Mouse (Mus musculus): Measurements from ENCODE around the gene Klhl26.

Klhl26 gene

DNA sequence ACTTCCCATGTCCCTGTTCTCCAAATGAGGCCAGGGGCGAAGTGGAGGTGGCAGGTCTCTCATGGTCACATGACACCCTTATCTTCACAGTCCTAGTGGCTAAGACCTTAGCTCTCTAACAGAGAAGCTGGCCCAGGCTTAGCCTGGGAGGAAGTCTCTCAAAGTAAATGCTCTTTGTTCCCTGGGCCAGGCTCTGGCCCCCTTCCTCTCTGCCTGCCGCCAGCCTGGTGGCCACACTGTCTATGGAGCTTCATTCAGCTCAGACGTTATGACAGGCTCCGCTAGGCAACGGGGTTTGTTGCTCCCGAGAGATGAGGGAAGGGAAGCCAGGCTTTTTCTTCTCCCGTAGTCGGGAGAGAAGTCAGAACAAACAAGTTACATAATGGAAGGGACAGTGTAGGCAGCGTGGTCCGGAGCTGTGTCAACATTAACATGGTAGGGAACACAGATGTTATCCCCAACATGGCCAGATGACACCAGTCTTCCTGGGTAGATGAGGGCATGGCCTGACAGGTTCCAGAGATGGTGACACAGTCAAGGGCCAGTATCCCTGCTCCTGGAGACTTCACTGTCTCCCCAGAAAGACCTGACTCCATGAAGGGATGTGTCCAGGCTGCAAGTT, 7.4 kb downstream of the Klhl26 start:
- no peak for DNase-seq

DNA sequence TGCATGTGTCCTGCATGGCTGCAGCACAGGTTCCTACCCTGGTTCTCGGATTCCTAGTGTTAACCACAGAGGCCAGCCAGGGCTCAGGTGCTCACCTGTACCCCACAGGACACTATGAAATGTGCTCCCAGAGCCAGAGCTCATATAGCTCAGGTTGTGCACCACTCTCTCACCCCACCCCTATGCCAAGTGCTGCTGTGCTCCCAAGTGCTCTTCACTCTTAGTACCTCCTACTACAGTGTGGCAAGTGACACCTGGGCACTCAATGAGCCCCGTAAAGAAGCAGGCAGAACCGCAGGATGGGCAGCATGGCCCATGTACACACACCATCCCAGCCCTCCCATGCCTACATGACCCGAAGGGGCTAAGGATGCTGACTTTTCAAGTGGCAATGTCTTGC, 8.0 kb downstream of the Klhl26 start:
- no peak for DNase-seq

DNA sequence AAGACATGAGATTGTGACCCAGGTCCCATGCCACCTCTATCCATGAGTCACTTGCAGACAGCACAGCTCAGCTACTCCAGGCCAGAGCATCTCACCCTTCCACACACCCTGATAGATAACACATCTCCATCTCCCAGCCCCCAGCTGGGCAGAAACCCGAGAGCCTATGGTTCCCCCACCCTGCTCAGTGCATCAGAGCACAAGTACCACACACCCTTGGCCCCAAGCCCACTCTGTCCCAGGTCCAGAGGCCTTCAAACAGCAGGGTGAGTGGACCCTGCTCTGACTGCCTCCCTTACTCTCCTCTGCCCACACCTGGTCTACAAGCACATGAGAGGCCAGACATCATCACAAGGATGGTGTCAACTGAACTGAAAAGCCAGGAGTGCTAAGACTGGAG, 8.9 kb downstream of the Klhl26 start:
- DNase-seq, result no peak

DNA sequence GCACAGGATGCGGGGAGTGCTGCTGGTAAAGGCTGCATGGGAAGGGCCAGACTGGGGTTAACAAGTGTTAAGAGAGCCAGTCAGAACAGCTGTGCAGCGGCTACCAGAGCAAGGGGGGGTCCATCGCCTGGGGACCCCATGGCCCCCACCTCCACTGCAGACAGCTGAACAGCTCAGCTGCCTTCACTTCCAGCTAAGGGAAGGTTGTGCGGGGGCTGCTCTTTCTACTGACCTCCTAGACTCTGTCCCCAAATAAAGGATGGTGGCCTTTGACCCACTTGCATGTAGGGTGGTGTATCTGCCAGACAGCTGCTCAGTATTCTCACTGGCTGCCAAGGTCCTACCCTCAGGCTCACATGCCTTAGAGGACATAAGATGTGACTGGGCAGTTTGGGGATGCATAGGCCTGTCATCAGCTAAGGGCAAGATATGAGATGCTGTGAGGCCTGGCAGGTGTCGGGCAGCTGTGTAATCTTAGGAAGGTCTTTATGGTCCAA, 9.5 kb downstream of the Klhl26 start:
- DNase-seq, result no peak

DNA sequence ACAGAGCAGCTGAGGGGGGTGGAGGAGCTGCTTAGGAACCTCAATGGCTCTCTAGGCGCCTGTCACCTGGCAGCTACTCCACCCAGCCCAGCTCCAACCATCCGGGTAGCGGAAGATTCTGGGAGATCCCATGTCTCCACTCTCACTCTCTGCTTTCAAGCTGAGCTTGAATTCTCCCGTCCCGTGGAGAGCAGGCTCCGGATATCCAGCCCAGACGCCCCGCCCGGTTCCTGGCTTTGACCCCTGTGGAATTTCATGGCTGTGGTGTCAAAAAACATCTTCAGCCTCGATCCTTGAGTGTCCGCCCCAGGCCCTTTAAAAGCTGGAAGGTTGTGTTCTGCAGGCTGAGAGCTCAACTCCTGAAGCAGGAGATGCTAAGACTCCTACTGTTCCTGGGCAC, 10.0 kb downstream of the Klhl26 start:
- DNase-seq, result no peak

DNA sequence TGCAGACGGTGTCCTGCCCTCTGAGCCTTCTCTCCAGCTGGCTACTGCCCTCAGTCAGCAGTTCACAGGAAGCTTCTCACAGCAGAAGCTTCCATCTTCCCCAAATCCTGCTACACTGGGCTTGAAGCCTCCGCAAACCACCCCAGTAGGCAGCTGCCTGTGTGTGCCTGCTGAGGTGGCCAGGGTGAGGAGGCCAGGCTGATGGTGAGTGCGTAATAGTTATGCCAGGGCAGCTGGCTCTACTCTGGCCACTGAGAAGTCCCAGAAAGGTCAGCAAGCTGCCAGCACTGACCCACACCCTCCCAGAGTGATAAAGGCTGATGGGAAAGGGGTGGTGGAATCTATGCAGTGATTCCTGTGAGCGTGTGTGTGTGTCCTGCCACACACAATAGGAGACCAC, 10.5 kb downstream of the Klhl26 start:
- DNase-seq, result no peak

DNA sequence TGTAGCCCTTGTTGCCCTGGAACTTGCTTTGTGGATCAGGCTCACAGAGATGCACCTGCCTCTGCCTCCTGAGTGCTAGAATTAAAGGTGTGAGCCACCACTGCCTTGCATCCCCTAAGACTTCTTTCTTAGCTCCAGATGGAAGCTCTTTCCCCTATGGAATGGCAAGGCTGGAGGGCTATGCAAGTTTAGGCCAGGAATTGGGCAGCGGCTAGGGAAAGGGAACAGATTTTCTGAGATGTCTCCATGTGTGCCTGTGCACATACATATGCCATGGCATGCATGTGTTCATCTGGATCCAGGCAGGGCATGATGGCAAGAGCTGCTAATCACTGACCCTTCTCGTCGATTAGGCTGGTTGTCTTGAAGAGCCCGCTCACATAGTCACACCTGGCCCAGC, 11.1 kb downstream of the Klhl26 start:
- DNase-seq, result no peak

DNA sequence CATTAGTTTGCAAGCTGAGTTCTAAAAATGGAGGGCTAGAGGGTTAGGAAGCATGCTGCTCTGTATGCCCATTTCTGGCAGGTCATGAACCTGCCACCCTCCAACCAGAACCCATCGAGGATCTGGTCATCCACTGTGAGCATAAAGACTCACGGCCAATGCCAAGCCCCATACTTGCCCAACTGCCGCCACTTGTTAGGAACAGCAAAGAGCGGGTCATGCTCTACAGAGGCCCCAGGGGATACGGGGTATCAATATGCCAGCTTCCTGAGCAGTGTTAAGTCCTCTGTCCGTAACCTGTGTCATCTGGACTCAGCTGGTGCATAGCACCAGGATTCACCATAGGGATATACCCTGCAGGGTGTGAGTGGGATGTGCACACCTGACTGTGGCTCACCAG, 12.6 kb downstream of the Klhl26 start:
- no peak for DNase-seq

DNA sequence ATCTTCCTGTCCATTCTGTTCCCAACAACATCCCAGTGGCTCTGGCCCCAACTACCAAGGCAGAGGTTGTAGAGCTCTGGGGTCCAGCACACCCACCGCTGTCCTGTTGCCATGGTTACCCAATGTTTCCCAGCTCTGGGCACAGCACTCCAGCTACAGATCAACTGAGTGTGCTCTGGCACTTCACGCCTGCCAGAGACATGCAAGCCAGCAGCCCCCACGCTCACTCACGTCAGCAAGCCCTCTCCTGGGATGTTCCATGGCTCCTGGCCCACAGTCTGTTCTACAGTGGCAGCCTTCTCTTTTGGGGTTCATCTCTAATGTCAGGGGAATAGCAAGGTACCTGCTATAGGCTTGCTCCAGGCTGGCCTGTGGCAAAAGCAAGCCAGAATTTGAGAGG, 13.5 kb downstream of the Klhl26 start:
- no peak for DNase-seq

DNA sequence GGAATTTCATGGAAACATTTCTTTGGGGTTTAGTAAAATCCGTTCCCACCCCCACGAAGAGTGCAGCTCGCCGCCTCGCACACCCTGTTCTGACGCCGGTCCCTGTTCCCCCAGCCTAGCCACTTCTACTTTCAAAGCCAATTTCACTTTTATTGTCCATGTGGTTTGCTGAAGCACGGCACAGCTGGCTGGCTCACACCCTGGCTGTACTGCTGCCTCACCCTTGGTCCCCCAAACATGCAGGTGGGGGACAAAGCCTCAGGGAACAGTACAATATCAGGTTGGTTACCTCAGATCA, 14.3 kb downstream of the Klhl26 start:
- DNase-seq, result no peak

DNA sequence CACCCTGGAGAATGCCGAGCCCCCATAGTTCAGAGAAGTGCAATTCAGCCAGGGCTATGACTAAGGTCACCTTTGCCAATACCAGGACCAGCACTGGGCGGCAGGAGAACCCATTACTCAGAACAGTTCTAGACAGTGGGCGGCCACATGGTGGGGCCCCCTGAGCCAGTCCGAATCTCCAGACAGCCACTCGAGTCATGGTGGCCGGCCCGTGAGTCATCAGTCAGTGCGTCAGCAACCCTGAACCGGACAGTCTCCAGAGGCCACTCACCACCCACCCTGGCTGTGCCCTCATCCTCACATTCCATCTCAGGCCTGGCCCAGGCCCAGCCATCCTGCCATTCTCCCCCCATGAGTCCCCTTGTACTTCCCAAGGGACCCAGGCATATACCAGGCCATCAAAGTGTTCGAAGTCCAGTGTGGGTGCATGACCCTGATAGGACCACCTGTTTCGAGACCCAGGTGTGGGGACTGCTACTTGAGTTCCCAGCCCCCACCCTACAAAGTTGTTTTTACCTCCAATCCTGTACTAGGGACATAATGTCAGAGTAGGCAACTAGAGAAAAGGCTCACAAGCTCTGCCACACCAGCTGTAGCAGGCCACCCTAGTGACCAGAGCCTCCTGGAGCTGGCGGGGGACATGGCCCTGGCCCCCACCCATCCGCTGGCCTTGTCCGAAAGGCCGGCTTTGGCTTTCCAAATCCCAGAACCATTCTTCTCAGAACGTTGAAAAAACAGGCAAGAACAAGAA, 14.8 kb downstream of the Klhl26 start:
- DNase-seq, result no peak

DNA sequence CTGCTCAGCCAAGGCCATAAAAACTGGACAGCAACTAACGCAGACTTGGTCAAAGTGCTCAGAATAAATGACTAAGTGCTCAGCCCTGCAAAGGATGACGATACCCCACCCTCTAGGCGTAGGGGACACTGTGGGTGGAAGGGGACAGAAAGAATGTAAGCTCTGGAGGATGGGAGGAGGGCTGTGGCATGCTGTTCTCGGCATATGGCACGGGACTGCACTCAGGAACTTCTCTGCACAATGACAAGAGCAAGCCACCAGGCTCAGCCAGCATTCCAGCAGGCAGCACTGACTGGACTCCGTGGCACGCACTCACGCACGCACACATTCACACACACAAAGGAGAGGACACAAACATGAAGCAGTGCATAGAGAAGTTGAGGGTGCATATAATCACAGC, 16.2 kb downstream of the Klhl26 start:
- DNase-seq, result no peak

DNA sequence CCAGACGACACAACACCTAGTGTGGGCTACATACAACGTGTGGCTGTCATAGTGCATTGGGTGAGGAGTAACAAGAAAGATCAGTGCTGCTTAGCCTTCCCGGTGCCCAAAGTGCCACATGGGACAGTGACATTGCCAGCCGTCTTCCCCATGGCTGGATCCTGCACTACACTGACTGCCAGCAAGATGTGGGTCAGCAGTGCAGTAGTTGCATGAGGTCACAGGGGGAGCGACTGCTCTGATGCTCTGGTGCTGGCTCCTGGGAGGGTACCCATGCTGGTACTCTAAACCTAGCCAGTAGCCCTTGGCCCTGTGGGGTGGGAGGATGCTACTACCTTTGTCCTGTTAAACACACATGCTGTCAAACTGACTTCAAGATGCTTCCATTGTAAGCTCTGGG, 16.6 kb downstream of the Klhl26 start:
- DNase-seq, result no peak

DNA sequence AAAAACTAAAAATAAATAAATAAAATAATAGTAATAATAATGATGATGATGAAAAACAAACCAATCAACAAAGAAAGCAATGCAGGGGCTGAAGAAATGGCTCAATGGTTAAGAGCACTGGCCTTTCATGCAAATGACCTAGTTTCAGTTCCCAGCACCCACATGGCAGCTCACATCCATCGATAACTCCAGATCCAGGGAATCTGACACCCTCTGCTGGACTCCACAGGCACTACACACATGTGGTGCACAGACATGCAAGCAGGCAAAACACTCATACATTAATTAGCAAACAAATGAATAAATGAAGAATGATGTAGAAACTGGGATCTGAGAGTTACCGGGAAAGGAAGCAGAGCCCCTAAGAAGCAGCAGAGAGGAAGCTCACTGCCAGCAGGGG, 17.1 kb downstream of the Klhl26 start:
- no peak for DNase-seq

DNA sequence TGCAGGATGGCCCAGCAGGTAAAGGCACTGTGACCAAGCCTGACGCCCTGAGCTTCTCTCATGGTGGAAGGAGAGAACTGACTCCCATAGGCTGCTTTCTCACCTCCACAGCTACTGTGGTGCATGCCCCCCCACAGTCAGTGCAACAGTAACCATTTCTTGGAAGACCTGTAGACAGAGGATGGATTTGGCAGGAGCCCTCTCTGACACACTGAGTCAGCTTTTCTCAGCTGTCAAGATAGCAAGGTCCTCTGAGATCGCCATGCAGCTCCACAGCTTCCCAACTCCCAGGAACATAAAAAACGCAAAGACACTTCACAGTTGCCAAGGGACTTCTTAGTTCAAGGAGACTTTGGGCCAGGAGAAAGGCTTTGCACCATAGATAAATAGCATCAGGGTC, 18.3 kb downstream of the Klhl26 start:
- DNase-seq, result no peak

DNA sequence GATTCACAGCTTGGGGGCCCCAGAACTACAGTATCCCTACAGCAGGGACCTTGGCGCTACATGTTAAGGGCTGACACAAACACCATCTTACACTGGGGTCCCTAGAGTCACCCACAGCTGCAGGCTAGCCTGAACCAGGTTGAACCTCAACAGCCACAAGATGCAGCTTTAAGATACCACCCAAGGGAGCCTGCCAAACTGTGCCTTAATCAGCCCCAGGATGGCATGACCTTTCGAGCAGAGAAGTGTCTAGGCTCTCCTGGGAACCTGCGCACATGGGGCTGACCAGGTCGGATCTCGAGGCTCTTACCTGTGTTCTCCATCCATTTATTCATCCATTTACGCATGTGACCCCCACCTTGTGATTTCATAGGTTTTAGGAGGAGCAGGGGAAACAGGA, 18.9 kb downstream of the Klhl26 start:
- DNase-seq, result no peak

DNA sequence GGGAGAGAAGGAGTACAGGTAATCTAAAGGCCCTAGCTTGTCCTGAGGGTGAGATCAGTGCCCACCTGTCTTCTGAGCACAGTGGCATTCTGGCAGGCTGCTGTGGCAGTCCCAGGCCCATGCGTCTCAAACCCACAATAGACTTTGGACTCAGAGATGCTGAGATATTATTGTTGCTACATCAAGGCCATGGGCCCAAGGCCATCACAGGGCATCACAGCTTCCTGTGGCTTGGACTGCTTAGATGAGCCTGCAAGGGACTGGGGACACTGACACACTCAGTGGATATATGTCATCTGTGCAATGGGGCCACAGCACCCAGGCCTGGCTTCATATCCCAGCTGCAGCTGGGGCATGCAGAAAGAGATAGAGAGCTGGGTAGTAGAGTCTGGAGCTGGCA, 19.8 kb downstream of the Klhl26 start:
- no peak for DNase-seq

DNA sequence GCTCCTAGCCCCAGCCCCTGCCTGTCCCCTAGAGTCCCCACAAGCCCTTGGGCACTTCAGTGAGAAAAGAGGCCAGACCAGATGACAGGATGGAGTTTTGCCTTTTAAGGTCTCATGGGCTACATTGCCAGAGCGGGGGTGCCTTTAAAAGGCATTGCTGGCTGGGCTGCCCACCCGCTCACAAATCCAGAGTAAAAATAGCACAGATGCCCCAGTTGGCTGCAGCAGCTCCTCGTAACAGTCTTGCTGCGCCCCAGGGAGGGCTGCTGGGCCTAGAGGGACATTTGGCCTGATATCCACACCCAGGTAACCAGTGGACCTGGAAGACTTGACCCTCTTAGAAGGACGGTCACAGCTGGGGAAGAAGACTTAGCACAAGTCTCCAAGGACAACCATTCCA, 22.9 kb downstream of the Klhl26 start:
- DNase-seq, result no peak

DNA sequence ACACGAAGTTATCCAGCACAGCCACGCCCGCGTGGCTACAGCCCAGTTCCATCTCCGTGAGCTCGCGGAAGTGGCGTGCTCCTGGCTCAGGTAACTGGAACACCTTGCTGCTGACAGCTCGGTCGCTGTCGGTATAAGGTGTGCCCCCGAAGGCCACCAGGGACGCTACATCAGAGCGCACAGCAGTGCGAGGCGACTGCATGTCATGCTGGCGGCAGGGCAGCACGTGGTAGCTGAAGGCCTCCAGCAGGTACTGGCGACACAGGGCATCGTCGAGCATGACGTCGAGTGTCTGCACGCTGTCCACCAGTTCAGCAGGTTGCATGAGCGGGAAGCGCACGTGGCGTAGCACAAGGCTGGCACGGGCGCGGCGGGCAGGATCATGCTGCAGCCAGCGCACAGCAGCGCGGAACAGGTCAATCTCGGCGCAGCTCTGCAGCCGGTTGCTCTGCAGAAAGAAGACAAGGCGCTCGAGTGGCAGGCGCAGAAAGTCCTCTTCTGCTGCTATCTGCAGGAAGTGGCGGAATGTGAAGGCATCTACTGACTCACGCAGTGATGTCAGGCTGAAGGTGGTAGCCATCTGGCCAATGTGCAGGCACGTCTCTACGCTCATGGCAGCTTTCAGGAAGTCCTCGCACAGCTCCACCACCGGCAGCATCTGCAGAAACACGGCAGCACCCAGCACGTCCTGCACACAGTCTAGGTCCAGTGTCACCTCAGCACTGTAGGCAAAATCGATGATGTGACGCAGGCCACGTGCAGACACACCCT, 24.4 kb downstream of the Klhl26 start:
- DNase-seq, result no peak

DNA sequence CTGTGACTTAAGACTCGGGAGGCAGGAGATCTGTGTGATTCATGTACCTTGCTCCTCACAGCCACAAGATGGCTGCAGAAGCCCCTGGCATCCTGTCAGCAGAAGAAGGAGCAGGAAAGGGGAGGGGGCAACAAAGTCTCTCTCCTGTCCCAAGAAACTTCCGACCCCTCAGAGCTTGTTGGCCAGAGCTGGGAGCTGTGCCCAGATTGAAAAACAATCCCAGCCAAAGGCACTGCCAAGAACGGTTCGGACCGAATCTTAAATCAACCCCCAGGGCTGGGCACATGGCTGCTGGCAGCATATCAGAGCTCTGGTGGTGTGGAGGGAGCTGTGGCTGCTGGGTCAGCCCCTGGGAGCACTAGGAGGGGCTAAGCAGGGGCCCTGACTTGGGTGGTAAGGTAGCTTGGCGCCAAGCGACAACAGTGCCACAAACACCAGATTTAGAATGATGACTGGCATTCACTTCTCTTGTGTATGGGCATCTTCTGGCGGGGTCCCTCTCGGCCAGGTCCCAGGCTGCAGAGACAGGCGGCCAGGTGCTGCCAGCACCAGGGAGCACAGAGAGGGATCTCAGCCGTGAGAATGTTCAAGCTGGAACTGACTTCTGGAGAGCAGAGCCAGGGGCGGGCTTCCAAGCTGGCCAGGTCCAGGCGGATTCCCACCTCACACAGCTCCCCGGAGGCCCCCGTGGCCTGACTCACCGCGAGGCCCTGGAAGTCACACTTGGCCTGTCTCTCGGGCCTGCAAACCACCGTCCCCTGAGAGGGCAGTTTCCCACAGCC, 28.9 kb downstream of the Klhl26 start:
- no peak for DNase-seq

DNA sequence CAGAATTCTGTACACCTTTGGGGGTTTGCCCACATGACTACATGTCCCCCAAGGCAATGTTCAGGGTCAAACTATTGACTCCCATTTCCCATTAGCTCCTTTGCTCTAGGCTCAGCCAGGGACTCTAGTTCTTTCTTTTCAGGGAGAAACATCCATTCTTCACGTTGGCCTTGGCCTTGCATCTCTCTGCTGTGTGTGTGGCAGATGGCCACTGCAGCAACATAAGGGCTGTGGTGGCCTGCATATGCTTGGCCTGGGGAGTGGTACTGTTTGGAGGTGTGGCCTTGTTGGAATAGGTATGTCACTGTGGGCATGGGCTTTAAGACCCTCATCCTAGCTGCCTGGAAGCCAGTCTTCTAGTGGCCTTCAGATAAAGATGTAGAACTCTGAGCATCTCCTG, 30.8 kb downstream of the Klhl26 start:
- DNase-seq, result no peak

DNA sequence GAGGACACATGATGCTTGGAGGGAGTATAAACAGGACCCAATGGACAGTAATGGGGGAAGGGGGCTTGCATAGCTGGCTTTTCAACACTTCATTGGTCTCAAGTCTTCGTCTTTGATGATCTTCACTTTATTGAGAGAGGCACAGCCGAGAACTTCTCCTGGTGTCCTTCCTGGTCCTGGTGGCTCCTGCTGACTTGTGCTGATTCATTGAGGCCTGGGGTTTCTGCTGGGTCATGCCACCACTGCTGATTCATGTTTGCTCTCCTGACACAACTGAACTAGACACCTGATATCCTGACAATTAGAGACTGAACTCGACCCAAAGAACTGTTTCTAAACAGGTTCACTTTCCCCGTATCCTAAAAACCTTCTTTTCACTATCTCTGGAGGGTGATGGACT, 33.4 kb downstream of the Klhl26 start:
- no peak for DNase-seq

DNA sequence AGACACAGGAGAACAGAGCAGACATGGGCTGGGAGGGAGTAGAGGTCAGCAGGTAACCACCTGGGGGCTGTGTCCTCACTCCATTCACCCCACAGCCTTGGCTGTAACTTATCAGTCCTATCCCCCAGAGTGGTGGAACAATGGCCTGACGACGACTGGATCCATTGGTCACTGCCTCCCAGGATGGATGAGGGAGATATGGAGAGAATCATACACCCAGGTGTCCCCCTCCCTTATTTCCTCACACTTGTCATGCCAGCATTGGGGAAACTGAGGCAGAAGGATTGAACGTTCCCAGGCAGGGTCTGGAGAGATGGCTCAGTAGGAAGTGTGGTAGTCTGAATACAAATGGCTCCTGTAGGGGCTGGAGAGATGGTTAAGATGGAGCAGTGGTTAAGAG, 35.2 kb downstream of the Klhl26 start:
- DNase-seq, result no peak

DNA sequence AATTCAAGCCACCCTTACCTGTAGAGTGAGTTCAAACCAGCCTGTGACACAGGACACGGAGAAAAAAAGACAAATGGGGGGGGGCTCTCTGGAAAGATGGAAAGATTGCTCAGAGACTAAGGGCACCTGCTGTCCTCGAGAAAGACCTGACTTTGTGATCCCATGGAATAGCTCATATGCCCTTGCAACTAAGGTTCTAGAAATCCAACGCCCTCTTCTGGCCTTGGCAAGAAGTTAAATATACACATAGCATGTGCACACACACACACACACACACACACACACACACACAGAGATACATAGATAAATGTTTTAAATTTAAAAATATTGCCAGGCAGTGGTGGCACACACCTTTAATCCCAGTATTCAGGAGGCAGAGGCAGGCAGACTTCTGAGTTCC, 36.5 kb downstream of the Klhl26 start:
- no peak for DNase-seq
